In genomic region chr4:82619003-82619402, GRCm38 (mm10) we compare ENCODE assay signal across 12 mouse cellular contexts.
"Had no signal": no experiment of that assay in that cellular context is flagged by ENCODE, and none has a peak within 500 bp of the region (broad histone marks: within the 10 kb centered on the region; RNA-seq: fewer than 3 reads in every experiment).

No protein-coding gene starts in this region.

- ATAC-seq: midbrain, embryonic 13.5 days had no signal

- H3K36me3 ChIP-seq: intestine, embryonic 15.5 days; limb, embryonic 13.5 days; lung, embryonic 15.5 days; midbrain, embryonic 13.5 days; neural tube, embryonic 15.5 days; stomach, embryonic 15.5 days had no signal

- H3K4me2 ChIP-seq: intestine, embryonic 15.5 days; limb, embryonic 13.5 days; lung, embryonic 15.5 days; midbrain, embryonic 13.5 days; neural tube, embryonic 15.5 days; stomach, embryonic 15.5 days had no signal

- H3K27ac ChIP-seq: intestine, embryonic 15.5 days; layer of hippocampus, adult 2 months; limb, embryonic 13.5 days; liver, embryonic 14.5 days; lung, embryonic 15.5 days; stomach, embryonic 15.5 days had no signal

- H3K4me3 ChIP-seq: intestine, embryonic 15.5 days; layer of hippocampus, adult 2 months; limb, embryonic 13.5 days; lung, embryonic 15.5 days; midbrain, embryonic 13.5 days; myocyte; neural tube, embryonic 15.5 days; stomach, embryonic 15.5 days had no signal

- H3K27me3 ChIP-seq: intestine, embryonic 15.5 days; limb, embryonic 13.5 days; lung, embryonic 15.5 days; midbrain, embryonic 13.5 days; neural tube, embryonic 15.5 days; stomach, embryonic 15.5 days had no signal

- H3K9ac ChIP-seq: intestine, embryonic 15.5 days; limb, embryonic 13.5 days; liver, embryonic 14.5 days; lung, embryonic 15.5 days; midbrain, embryonic 13.5 days; neural tube, embryonic 15.5 days; stomach, embryonic 15.5 days had no signal

- H3K9me3 ChIP-seq: intestine, embryonic 15.5 days; limb, embryonic 13.5 days; lung, embryonic 15.5 days; midbrain, embryonic 13.5 days; neural tube, embryonic 15.5 days; stomach, embryonic 15.5 days had no signal

- DNase-seq: kidney, adult 8-10 months; thymus, adult 2 months; thymus, postnatal 25 days had no signal
